Mouse (Mus musculus) MEL (cell line): ENCODE data around the gene Rbp7.
"Not testable (repeated sequence)": the region's sequence is repeated elsewhere in the genome, so short reads cannot be mapped to it uniquely, and the experiment has no call there.

Source experiments
- CTCF ChIP-seq, 3 experiments: IDR thresholded peaks in 2 of 3; conservative IDR thresholded peaks in 1 of 3; 2 replicates each; pipeline ENCODE4 v1.5.1; 2011 to 2012; ENCODE audit warnings: low read length in 3 of 3, low read depth in 2 of 3, mild to moderate bottlenecking in 2 of 3, improper control_type of control experiment in 1 of 3, inconsistent platforms in 1 of 3, mixed read lengths in 1 of 3, moderate library complexity in 1 of 3; ENCODE audit not compliant: control insufficient read depth in 1 of 3, insufficient read depth in 1 of 3, poor library complexity in 1 of 3, severe bottlenecking in 1 of 3
- ELF1 ChIP-seq: IDR thresholded peaks from 2 replicates; pipeline ENCODE4 v1.6.1; 2014; ENCODE audit warnings: low read depth, mild to moderate bottlenecking, inconsistent platforms, low read length, improper control_type of control experiment, moderate library complexity
- MYC ChIP-seq: IDR thresholded peaks from 2 replicates; pipeline ENCODE4 v1.6.1; 2011; ENCODE audit warnings: low read depth, mild to moderate bottlenecking, low read length, improper control_type of control experiment, moderate library complexity
- POLR2AphosphoS2 ChIP-seq: IDR thresholded peaks from 2 replicates; pipeline ENCODE4 v1.6.1; 2011; ENCODE audit warnings: low read length, improper control_type of control experiment
- RCOR1 ChIP-seq: IDR thresholded peaks from 2 replicates; pipeline ENCODE4 v1.6.1; 2012; ENCODE audit warnings: low read depth, mild to moderate bottlenecking, inconsistent platforms, low read length, improper control_type of control experiment
- ZC3H11A ChIP-seq: IDR thresholded peaks from 2 replicates; pipeline ENCODE4 v1.6.1; 2012; ENCODE audit warnings: low read depth, mild to moderate bottlenecking, inconsistent platforms, low read length, improper control_type of control experiment

DNA sequence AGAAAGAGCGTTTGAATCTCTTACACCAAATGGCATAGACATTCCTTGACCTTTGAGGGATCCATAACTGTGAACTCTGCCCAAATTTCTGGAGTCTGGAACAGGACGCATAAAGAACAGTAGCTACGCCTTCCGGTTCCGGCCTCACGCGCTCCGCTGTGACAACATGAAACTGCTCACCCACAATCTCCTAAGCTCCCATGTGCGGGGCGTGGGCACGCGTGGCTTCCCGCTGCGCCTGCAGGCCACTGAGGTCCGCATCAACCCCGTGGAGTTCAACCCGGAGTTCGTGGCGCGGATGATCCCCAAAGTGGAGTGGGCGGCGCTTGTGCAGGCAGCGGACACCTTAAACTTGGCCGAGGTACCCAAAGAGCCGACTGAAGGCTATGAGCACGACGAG lies 2.4 kb upstream of the Rbp7 start:
- TF ChIP-seq RCOR1; CTCF (IDR thresholded peaks at IDR 0.05 in 2 of 3, conservative IDR thresholded peaks at IDR 0.05 in 1 of 3; ENCODE audit: control insufficient read depth in 1 of 3, insufficient read depth in 1 of 3, low read depth in 2 of 3, low read length in 3 of 3, poor library complexity in 1 of 3, severe bottlenecking in 1 of 3); POLR2AphosphoS2; MYC; ELF1; ZC3H11A: not testable (repeated sequence)
